Mouse (Mus musculus): ENCODE results near the gene Ahcy. TPM values are rescaled to one million over a fixed set of nuclear protein-coding genes. Genes with fewer than 3 reads are reported as not detected.

The Ahcy gene
- polyA plus RNA-seq, 1 experiment from 2014 or later: 118 TPM

GRCm38 (mm10) chr2:155012991-155013390 is 61.3 kb downstream of the Ahcy start:
- ATAC-seq: no peak
- Histone ChIP-seq H3K9me3 (ENCODE audit: control insufficient read depth, low read length) (no peaks in the 10 kb centered on the region), H3K4me1 (ENCODE audit: control insufficient read depth, insufficient read depth, low read length) (no peaks in the 10 kb centered on the region), H3K36me3 (ENCODE audit: control insufficient read depth, insufficient read depth, low read length) (no peaks in the 10 kb centered on the region), H3K9ac (ENCODE audit: low read depth, low read length) (no peak overlapping the region), H3K4me2 (ENCODE audit: low read depth, low read length) (no peak overlapping the region), H3K27me3 (replicated peaks; ENCODE audit: control insufficient read depth, insufficient read depth, low read length) (no peaks in the 10 kb centered on the region), H3K27ac (ENCODE audit: low read length) (no peak overlapping the region), H3K4me3 (ENCODE audit: low read length) (no peak overlapping the region)
- 89% methylated on average over 6 of the region's 6 CpGs for WGBS

- no peak for ATAC-seq
- no peaks in the 10 kb centered on the region for H3K36me3 ChIP-seq (ENCODE audit: control insufficient read depth, insufficient read depth, low read length)
- no peaks in the 10 kb centered on the region for H3K4me1 ChIP-seq (ENCODE audit: control insufficient read depth, insufficient read depth, low read length)
- no peaks in the 10 kb centered on the region for H3K9me3 ChIP-seq (ENCODE audit: control insufficient read depth, low read length)
- 42% methylated on average over 3 of the region's 3 CpGs for WGBS
- H3K4me3 ChIP-seq (ENCODE audit: low read length): no peak overlapping the region
- H3K9ac ChIP-seq (ENCODE audit: low read depth, low read length): no peak overlapping the region
- H3K27me3 ChIP-seq (replicated peaks; ENCODE audit: control insufficient read depth, insufficient read depth, low read length): no peaks in the 10 kb centered on the region
- no peak overlapping the region for H3K4me2 ChIP-seq (ENCODE audit: low read depth, low read length)
- no peak overlapping the region for H3K27ac ChIP-seq (ENCODE audit: low read length)
These were observed 63.1 kb downstream of the Ahcy start for GRCm38 (mm10) chr2:155011086-155011656.

Other genes with a start within 250 kb of the Ahcy start
- 73.5 and 76.6 TPM in 2 replicates for gene Eif2s2, start 181.6 kb downstream of the Ahcy start, polyA plus RNA-seq (2015; fragmentation: Nextera tagmentation; extraction: Ambion mirVana)
- 1.7 and 1.9 TPM in 2 replicates for gene Gm14226, start 56.2 kb downstream of the Ahcy start, polyA plus RNA-seq (2015; fragmentation: Nextera tagmentation; extraction: Ambion mirVana)
- 40.3 and 41.3 TPM in 2 replicates for gene Itch, start 59.0 kb upstream of the Ahcy start, polyA plus RNA-seq (2015; fragmentation: Nextera tagmentation; extraction: Ambion mirVana)
- 328 and 337 TPM in 2 replicates for gene Dynlrb1, start 162.0 kb upstream of the Ahcy start, polyA plus RNA-seq (2015; fragmentation: Nextera tagmentation; extraction: Ambion mirVana)
- gene Map1lc3a, start 201.8 kb upstream of the Ahcy start, polyA plus RNA-seq (2015; fragmentation: Nextera tagmentation; extraction: Ambion mirVana): 131 and 136 TPM in 2 replicates

All from intestine, embryonic 16.5 days (tissue).